Mouse (Mus musculus) hindbrain, embryonic 11.5 days (tissue): ENCODE results near the gene Cfap36. TPM values are rescaled to one million over a fixed set of nuclear protein-coding genes. Genes with fewer than 3 reads are reported as not detected.
A peak's percentile ranks its signal among the peaks of the same experiment; 100 is the strongest.

ENCODE experiments used
- ATAC-seq: fragments of 200-750 bp; cut with Nextera tagmentation; 2 replicates; pipeline ENCODE4 v1.8.0; 2017; ENCODE audit warnings: mild to moderate bottlenecking, moderate TSS enrichment, moderate library complexity; ENCODE audit not compliant: low FRiP score
- DNase-seq: peaks from one replicate; pipeline ENCODE4 v3.0.0-alpha.2; 2015; ENCODE audit warnings: low spot score
- H3K27ac ChIP-seq: fragments of 300-500 bp; sonication (generic); 2 replicates; pipeline ENCODE4 v1.5.1; 2014; ENCODE audit warnings: mild to moderate bottlenecking, low read depth, low read length
- H3K27me3 ChIP-seq: fragments of 300-500 bp; sonication (generic); 2 replicates; pipeline ENCODE4 v1.6.1; 2014; ENCODE audit warnings: mild to moderate bottlenecking, low read length, moderate library complexity, mixed read lengths; ENCODE audit not compliant: control insufficient read depth, insufficient read depth
- H3K36me3 ChIP-seq: fragments of 300-500 bp; sonication (generic); 2 replicates; pipeline ENCODE4 v1.6.1; 2014; ENCODE audit warnings: mild to moderate bottlenecking, low read length, moderate library complexity, mixed read lengths; ENCODE audit not compliant: control insufficient read depth, insufficient read depth
- H3K4me1 ChIP-seq: fragments of 300-500 bp; sonication (generic); replicated peaks from 2 replicates; pipeline ENCODE4 v1.6.1; 2014; ENCODE audit warnings: low read length, mixed read lengths; ENCODE audit not compliant: control insufficient read depth, insufficient read depth
- H3K4me2 ChIP-seq: fragments of 300-500 bp; sonication (generic); replicated peaks from 2 replicates; pipeline ENCODE4 v1.6.1; 2014; ENCODE audit warnings: mild to moderate bottlenecking, low read depth, low read length
- H3K4me3 ChIP-seq: fragments of 300-500 bp; sonication (generic); 2 replicates; pipeline ENCODE4 v1.5.1; 2014; ENCODE audit warnings: low read depth, low read length
- H3K9ac ChIP-seq: fragments of 300-500 bp; sonication (generic); 2 replicates; pipeline ENCODE4 v1.6.1; 2014; ENCODE audit warnings: low read depth, low read length
- H3K9me3 ChIP-seq: fragments of 300-500 bp; sonication (generic); 2 replicates; pipeline ENCODE4 v1.6.1; 2016; ENCODE audit warnings: low read length; ENCODE audit not compliant: control insufficient read depth
- WGBS: fragments of 180-500 bp; shearing (Covaris S2); extraction: QIAGEN DNeasy Blood & Tissue Kit; methylation state at CpG from one replicate; pipeline ENCODE4 v1.1.7; 2014; 5-methylcytosine and 5-hydroxymethylcytosine counted together
- polyA plus RNA-seq: library from polyadenylated mRNA; unstranded; fragments of >200 nt; fragmentation: Nextera tagmentation; extraction: Ambion mirVana; gene quantifications from 2 replicates; pipeline ENCODE4 v1.2.1, GENCODE M21; 2014

Cfap36 gene
- polyA plus RNA-seq, 1 experiment from 2014 or later: 91.6 TPM

DNA sequence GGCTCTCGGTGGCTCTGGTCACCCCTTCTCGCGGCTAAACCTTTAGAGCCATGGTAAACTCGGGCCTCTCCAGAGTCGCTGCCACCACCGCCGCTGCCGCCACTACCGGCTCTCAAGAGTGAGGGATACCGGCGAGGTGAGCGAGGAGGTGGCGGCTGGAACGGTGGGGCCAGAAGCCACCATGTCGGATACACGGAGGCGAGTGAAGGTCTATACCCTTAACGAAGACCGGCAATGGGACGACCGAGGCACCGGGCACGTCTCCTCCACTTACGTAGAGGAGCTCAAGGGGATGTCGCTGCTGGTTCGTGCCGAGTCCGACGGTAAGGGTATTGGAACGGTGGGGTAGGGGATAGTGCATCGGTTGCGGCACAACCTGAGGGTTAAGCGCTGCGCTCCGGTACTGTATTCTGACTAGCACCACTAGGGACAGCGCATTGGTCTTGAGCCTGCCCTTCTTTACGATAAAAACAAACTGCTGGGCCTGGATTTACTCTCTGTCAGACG is 74.0 kb downstream of the Cfap36 start:
- Histone ChIP-seq H3K4me1 (0 out of 2 replicates have a peak, but pooled peaks cover 3% of the 10 kb centered on the region), H3K9me3 (no peaks in the 10 kb centered on the region), H3K9ac (peak overlapping the region; percentile 99), H3K36me3 (no peaks in the 10 kb centered on the region), H3K4me2 (peak overlapping the region; percentile 82), H3K27ac (peak overlapping the region; percentile 96), H3K27me3 (no peaks in the 10 kb centered on the region), H3K4me3 (peak overlapping the region; percentile 89)
- peak; percentile 84 for ATAC-seq
- DNase-seq: peak; percentile 78
- WGBS: 0% methylated on average over 38 of the region's 38 CpGs

DNA sequence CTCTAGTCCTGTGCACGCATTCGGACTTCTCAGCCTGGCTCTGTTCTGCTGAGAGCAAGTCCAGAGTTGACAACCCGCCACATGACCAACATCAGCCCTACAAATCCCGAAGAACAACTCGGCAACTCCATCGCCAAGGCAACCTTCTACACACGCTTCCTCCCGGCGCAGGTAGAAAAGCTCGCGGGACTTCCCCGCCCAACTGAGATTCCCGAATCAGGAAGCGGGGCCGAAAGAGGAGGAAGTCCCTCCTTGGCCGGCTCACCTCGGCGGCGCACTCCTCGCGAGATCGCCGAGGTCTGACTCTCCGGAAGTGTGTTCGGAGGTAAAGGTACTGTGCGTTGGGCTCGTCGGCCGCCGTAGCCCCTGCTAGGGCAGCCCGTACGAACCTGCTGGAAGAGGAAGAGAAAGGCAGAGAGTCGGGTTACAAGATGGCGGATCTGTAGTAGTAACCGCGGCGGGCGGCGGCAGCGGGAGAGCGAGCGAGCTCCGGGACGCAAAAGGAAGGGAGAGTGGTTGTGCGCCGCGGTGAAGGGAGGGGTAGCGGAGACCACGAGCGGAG is 74.6 kb downstream of the Cfap36 start, which contains the start of gene Ppp4r3b:
Ppp4r3b (plus strand) TSS at position 328 of the 562 bp plus-strand sequence.
- under 1% methylated on average over 45 of the region's 50 CpGs for WGBS
- Histone ChIP-seq H3K36me3 (no peaks in the 10 kb centered on the region), H3K9ac (peak within 1 kb of the TSS; percentile 99), H3K27ac (peak within 1 kb of the TSS; percentile 96), H3K4me2 (peak within 1 kb of the TSS; percentile 82), H3K9me3 (no peaks in the 10 kb centered on the region), H3K4me1 (0 out of 2 replicates have a peak, but pooled peaks cover 3% of the 10 kb centered on the region), H3K4me3 (peak within 1 kb of the TSS; percentile 89), H3K27me3 (no peaks in the 10 kb centered on the region)
- ATAC-seq (peak; percentile 98), DNase-seq (peak; percentile 97)

DNA sequence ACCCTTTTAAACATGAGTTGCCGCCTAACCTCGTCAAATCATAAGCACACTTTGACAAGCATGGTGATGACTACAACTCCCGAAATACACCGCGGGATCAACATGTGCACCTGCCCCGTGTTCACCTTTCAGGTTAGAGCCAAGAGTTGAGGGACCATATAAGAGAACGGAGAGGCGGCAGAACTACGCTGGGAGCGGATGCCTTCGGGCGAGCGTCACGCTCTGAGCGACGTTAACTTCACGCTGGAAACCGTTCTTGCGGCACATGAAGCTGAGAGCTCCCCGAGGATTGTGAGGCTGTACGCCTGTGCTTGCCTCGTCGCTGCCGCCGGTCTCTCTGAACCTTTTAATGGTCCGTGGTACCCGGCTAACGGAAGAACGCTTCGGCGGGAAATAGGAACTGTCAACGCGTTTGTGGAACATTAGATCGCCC is 75.2 kb downstream of the Cfap36 start:
- H3K4me1 ChIP-seq: 0 out of 2 replicates have a peak, but pooled peaks cover 3% of the 10 kb centered on the region
- ATAC-seq (peak; percentile 25), DNase-seq (peak; percentile 40)
- under 1% methylated on average over 34 of the region's 34 CpGs for WGBS
- H3K27ac ChIP-seq: peak overlapping the region; percentile 96; the same call in 1 of the 2 replicates
- no peaks in the 10 kb centered on the region for H3K27me3 ChIP-seq
- peak overlapping the region; percentile 89 for H3K4me3 ChIP-seq
- no peaks in the 10 kb centered on the region for H3K9me3 ChIP-seq
- H3K9ac ChIP-seq: peak overlapping the region; percentile 99
- no peaks in the 10 kb centered on the region for H3K36me3 ChIP-seq
- peak overlapping the region; percentile 82 for H3K4me2 ChIP-seq

Other genes starting within 250 kb of the Cfap36 start
- gene Pnpt1, start 116.7 kb downstream of the Cfap36 start, polyA plus RNA-seq: 39.2 and 44.8 TPM in 2 replicates
- 102 and 105 TPM in 2 replicates for gene Ppp4r3b, start 74.5 kb downstream of the Cfap36 start, polyA plus RNA-seq
- 54.3 and 58.1 TPM in 2 replicates for gene Ccdc88a, start 126.2 kb upstream of the Cfap36 start, polyA plus RNA-seq